Mouse (Mus musculus): ENCODE data around the gene Aldh1a3. TPM values are rescaled to one million over a fixed set of nuclear protein-coding genes. Genes with fewer than 3 reads are reported as not detected.
A peak's percentile ranks its signal among the peaks of the same experiment; 100 is the strongest.

The Aldh1a3 gene
- polyA plus RNA-seq, 2 experiments from 2014 or later = 0.60 TPM; not detected in 1

GRCm38 (mm10) chr7:66416829-66417228, 10.5 kb downstream of the Aldh1a3 start:
- ATAC-seq = no peak

- ATAC-seq = no peak
Measured at GRCm38 (mm10) chr7:66413093-66413492, 14.2 kb downstream of the Aldh1a3 start.

GRCm38 (mm10) chr7:66409433-66409832, 17.9 kb downstream of the Aldh1a3 start:
- no peak for ATAC-seq

GRCm38 (mm10) chr7:66406971-66407370, 20.3 kb downstream of the Aldh1a3 start:
- no peak for ATAC-seq

- no peak for ATAC-seq
Measured at GRCm38 (mm10) chr7:66405951-66406721, 21.2 kb downstream of the Aldh1a3 start.

- no peak for ATAC-seq
Measured at GRCm38 (mm10) chr7:66405541-66405940, 21.8 kb downstream of the Aldh1a3 start.

- ATAC-seq = no peak
Measured at GRCm38 (mm10) chr7:66404802-66405201, 22.5 kb downstream of the Aldh1a3 start.

GRCm38 (mm10) chr7:66404141-66404540, 23.2 kb downstream of the Aldh1a3 start:
- ATAC-seq = no peak

GRCm38 (mm10) chr7:66402876-66403275, 24.4 kb downstream of the Aldh1a3 start:
- ATAC-seq = no peak

GRCm38 (mm10) chr7:66401605-66402004, 25.7 kb downstream of the Aldh1a3 start:
- no peak for ATAC-seq

- ATAC-seq = no peak
Measured at GRCm38 (mm10) chr7:66397288-66397687, 30.0 kb downstream of the Aldh1a3 start.

- peak; percentile 65 for ATAC-seq
Measured at GRCm38 (mm10) chr7:66388621-66389532, 38.4 kb downstream of the Aldh1a3 start.

- ATAC-seq = peak; percentile 38
Measured at GRCm38 (mm10) chr7:66387813-66388521, 39.4 kb downstream of the Aldh1a3 start, which contains the start of gene Lrrk1. Lrrk1 (minus strand) TSS chr7:66388350.

GRCm38 (mm10) chr7:66387419-66387812, 39.9 kb downstream of the Aldh1a3 start:
- no peak for ATAC-seq

- ATAC-seq = no peak
Measured at GRCm38 (mm10) chr7:66386411-66386810, 40.9 kb downstream of the Aldh1a3 start.

- no peak for ATAC-seq
Measured at GRCm38 (mm10) chr7:66385826-66386225, 41.5 kb downstream of the Aldh1a3 start.

- no peak for ATAC-seq
Measured at GRCm38 (mm10) chr7:66384891-66385290, 42.4 kb downstream of the Aldh1a3 start.

- ATAC-seq = no peak
Measured at GRCm38 (mm10) chr7:66384213-66384612, 43.1 kb downstream of the Aldh1a3 start.

GRCm38 (mm10) chr7:66376560-66376959, 50.8 kb downstream of the Aldh1a3 start:
- no peak for ATAC-seq

- ATAC-seq = no peak
Measured at GRCm38 (mm10) chr7:66375736-66376135, 51.6 kb downstream of the Aldh1a3 start.

- no peak for ATAC-seq
Measured at GRCm38 (mm10) chr7:66373391-66373790, 53.9 kb downstream of the Aldh1a3 start.

GRCm38 (mm10) chr7:66370970-66371369, 56.3 kb downstream of the Aldh1a3 start:
- ATAC-seq = no peak

GRCm38 (mm10) chr7:66369934-66370445, 57.3 kb downstream of the Aldh1a3 start:
- ATAC-seq = no peak
